Mouse (Mus musculus) CH12.LX (cell line): Measurements from ENCODE around the gene Gatb. TPM values are rescaled to one million over a fixed set of nuclear protein-coding genes. Genes with fewer than 3 reads are reported as not detected.

Experiments used
- DNase-seq: peaks from one replicate; pipeline ENCODE4 v3.0.0-alpha.2; 2013; ENCODE audit errors: extremely low read depth
- H3K27ac ChIP-seq: 2 replicates; pipeline ENCODE4 v1.5.1; 2012; ENCODE audit warnings: low read depth, mild to moderate bottlenecking, control low read depth, moderate library complexity; ENCODE audit not compliant: insufficient read depth
- H3K27me3 ChIP-seq: replicated peaks from 2 replicates; pipeline ENCODE3; 2012; ENCODE audit warnings: inconsistent platforms
- H3K36me3 ChIP-seq, 2 experiments: replicated peaks in 1 of 2; 2 replicates each; pipeline versions ENCODE3 to v1.6.1; 2012; ENCODE audit warnings: inconsistent platforms in 1 of 2, low read length in 1 of 2, mild to moderate bottlenecking in 1 of 2, mixed read lengths in 1 of 2, moderate library complexity in 1 of 2; ENCODE audit not compliant: control insufficient read depth in 1 of 2, insufficient read depth in 1 of 2
- H3K4me1 ChIP-seq, 2 experiments: 2 replicates each; pipeline ENCODE4 v1.6.1; 2012; ENCODE audit warnings: inconsistent platforms in 1 of 2, moderate library complexity in 1 of 2; ENCODE audit not compliant: insufficient read depth in 2 of 2, control insufficient read depth in 1 of 2
- H3K4me2 ChIP-seq: 2 replicates; pipeline ENCODE4 v1.6.1; 2012; ENCODE audit warnings: low read depth, mild to moderate bottlenecking, control low read depth; ENCODE audit not compliant: poor library complexity, insufficient read depth, severe bottlenecking
- H3K4me3 ChIP-seq, 3 experiments: fragments of 150-350 bp in 1 of 3; sonication (generic) in 1 of 3; replicated peaks in 1 of 3; 2 replicates each; pipeline versions ENCODE3 to v1.5.1; 2011 to 2012; ENCODE audit warnings: low read depth in 2 of 3, low read length in 2 of 3, mild to moderate bottlenecking in 2 of 3, moderate library complexity in 2 of 3, control low read depth in 1 of 3, improper control_type of control experiment in 1 of 3, inconsistent platforms in 1 of 3, mixed read lengths in 1 of 3; ENCODE audit not compliant: poor library complexity in 1 of 3
- H3K79me2 ChIP-seq: replicated peaks from 2 replicates; pipeline ENCODE4 v1.6.1; 2012; ENCODE audit warnings: mild to moderate bottlenecking, moderate library complexity; ENCODE audit not compliant: control insufficient read depth, poor library complexity, insufficient read depth, severe bottlenecking; ENCODE audit errors: extremely low read depth
- H3K9ac ChIP-seq: 2 replicates; pipeline ENCODE4 v1.6.1; 2012; ENCODE audit warnings: low read depth, mild to moderate bottlenecking, control low read depth, moderate library complexity; ENCODE audit not compliant: insufficient read depth
- H3K9me3 ChIP-seq: replicated peaks from 2 replicates; pipeline ENCODE3; 2012; ENCODE audit warnings: low read length, inconsistent platforms, mixed read lengths
- CHD2 ChIP-seq: IDR thresholded peaks from 2 replicates; pipeline ENCODE4 v1.6.1; 2011; ENCODE audit warnings: low read length, improper control_type of control experiment
- E2F4 ChIP-seq: IDR thresholded peaks from 2 replicates; pipeline ENCODE4 v1.6.1; 2011; ENCODE audit warnings: low read depth, low read length, improper control_type of control experiment; ENCODE audit not compliant: insufficient replicate concordance
- EP300 ChIP-seq: IDR thresholded peaks from 2 replicates; pipeline ENCODE4 v1.6.1; 2011; ENCODE audit warnings: low read length, improper control_type of control experiment
- ETS1 ChIP-seq: conservative IDR thresholded peaks from 2 replicates; pipeline ENCODE4 v1.6.1; 2012; ENCODE audit warnings: low read depth, mild to moderate bottlenecking, inconsistent platforms, low read length, improper control_type of control experiment, moderate library complexity
- GABPA ChIP-seq: IDR thresholded peaks from 2 replicates; pipeline ENCODE4 v1.6.1; 2012; ENCODE audit warnings: low read depth, low read length, improper control_type of control experiment, inconsistent platforms; ENCODE audit not compliant: insufficient replicate concordance
- HCFC1 ChIP-seq: IDR thresholded peaks from 2 replicates; pipeline ENCODE4 v1.6.1; 2012; ENCODE audit warnings: low read depth, mild to moderate bottlenecking, inconsistent platforms, low read length, improper control_type of control experiment
- IRF4 ChIP-seq: IDR thresholded peaks from 2 replicates; pipeline ENCODE4 v1.6.1; 2014; ENCODE audit warnings: low read depth, mild to moderate bottlenecking, inconsistent platforms, low read length, improper control_type of control experiment
- JUN ChIP-seq: IDR thresholded peaks from 2 replicates; pipeline ENCODE4 v1.6.1; 2011; ENCODE audit warnings: low read depth, mild to moderate bottlenecking, low read length, improper control_type of control experiment, moderate library complexity; ENCODE audit not compliant: insufficient read depth
- JUND ChIP-seq: conservative IDR thresholded peaks from 2 replicates; pipeline ENCODE4 v1.6.1; 2011; ENCODE audit warnings: low read depth, low read length, improper control_type of control experiment
- KAT2A ChIP-seq: IDR thresholded peaks from 2 replicates; pipeline ENCODE4 v1.6.1; 2012; ENCODE audit warnings: low read length, improper control_type of control experiment, inconsistent platforms; ENCODE audit not compliant: insufficient replicate concordance
- MAFK ChIP-seq: IDR thresholded peaks from 2 replicates; pipeline ENCODE4 v1.6.1; 2011; ENCODE audit warnings: low read length, improper control_type of control experiment; ENCODE audit not compliant: insufficient replicate concordance
- MAX ChIP-seq: IDR thresholded peaks from 2 replicates; pipeline ENCODE4 v1.6.1; 2011; ENCODE audit warnings: low read length, improper control_type of control experiment
- MXI1 ChIP-seq: IDR thresholded peaks from 2 replicates; pipeline ENCODE4 v1.6.1; 2011; ENCODE audit warnings: mild to moderate bottlenecking, low read depth, low read length, improper control_type of control experiment
- PAX5 ChIP-seq: IDR thresholded peaks from 2 replicates; pipeline ENCODE4 v1.6.1; 2012; ENCODE audit warnings: low read length, inconsistent platforms, mixed read lengths
- POLR2A ChIP-seq: IDR thresholded peaks from 2 replicates; pipeline ENCODE4 v1.6.1; 2011; ENCODE audit warnings: low read depth, mild to moderate bottlenecking, improper control_type of control experiment, low read length
- POLR2AphosphoS2 ChIP-seq: IDR thresholded peaks from 2 replicates; pipeline ENCODE4 v1.6.1; 2011; ENCODE audit warnings: low read depth, low read length, improper control_type of control experiment
- RCOR1 ChIP-seq: conservative IDR thresholded peaks from 2 replicates; pipeline ENCODE4 v1.6.1; 2012; ENCODE audit warnings: low read depth, mild to moderate bottlenecking, inconsistent platforms, low read length, improper control_type of control experiment
- SIN3A ChIP-seq: IDR thresholded peaks from 2 replicates; pipeline ENCODE4 v1.6.1; 2012; ENCODE audit warnings: low read length, improper control_type of control experiment, inconsistent platforms
- SMC3 ChIP-seq: IDR thresholded peaks from 2 replicates; pipeline ENCODE4 v1.6.1; 2011; ENCODE audit warnings: low read depth, low read length, improper control_type of control experiment
- TBP ChIP-seq: conservative IDR thresholded peaks from 2 replicates; pipeline ENCODE4 v1.6.1; 2011; ENCODE audit warnings: low read depth, low read length, improper control_type of control experiment
- UBTF ChIP-seq: IDR thresholded peaks from 2 replicates; pipeline ENCODE4 v1.6.1; 2012; ENCODE audit warnings: low read depth, mild to moderate bottlenecking, inconsistent platforms, low read length, improper control_type of control experiment, moderate library complexity
- USF1 ChIP-seq: IDR thresholded peaks from 2 replicates; pipeline ENCODE4 v1.6.1; 2014; ENCODE audit warnings: low read depth, mild to moderate bottlenecking, inconsistent platforms, low read length, improper control_type of control experiment
- USF2 ChIP-seq: conservative IDR thresholded peaks from 2 replicates; pipeline ENCODE4 v1.6.1; 2011; ENCODE audit warnings: low read depth, low read length, improper control_type of control experiment
- ZC3H11A ChIP-seq: IDR thresholded peaks from 2 replicates; pipeline ENCODE4 v1.6.1; 2012; ENCODE audit warnings: low read depth, mild to moderate bottlenecking, inconsistent platforms, low read length, improper control_type of control experiment
- ZMIZ1 ChIP-seq: IDR thresholded peaks from 2 replicates; pipeline ENCODE4 v1.6.1; 2012; ENCODE audit warnings: low read depth, mild to moderate bottlenecking, inconsistent platforms, low read length, improper control_type of control experiment
- ZNF384 ChIP-seq: IDR thresholded peaks from 2 replicates; pipeline ENCODE4 v1.6.1; 2012; ENCODE audit warnings: low read depth, low read length, improper control_type of control experiment, inconsistent platforms
- dilution Hi-C: fragments of 300-500 bp; cut with MboI; formaldehyde crosslinking; loops from 2 replicates; pipeline ENCODE4 v1.14.3; 2020; ENCODE audit warnings: low sequenced_read_pairs; ENCODE audit not compliant: extremely low pct_unique_long_range_greater_than_20kb, extremely low pct_ligation_motif_present
- in situ Hi-C: fragments of 300-500 bp; cut with MboI; formaldehyde crosslinking; loops from 3 replicates; pipeline ENCODE4 v1.14.3; 2019; ENCODE audit warnings: low sequenced_read_pairs, low pct_ligation_motif_present, low pct_unique_long_range_greater_than_20kb, mixed read lengths
- polyA plus RNA-seq: library from polyadenylated mRNA; unstranded; fragments of >175 nt; gene quantifications from 2 replicates; pipeline ENCODE4 v1.2.1, GENCODE M21; 2012; ENCODE audit warnings: low read depth; ENCODE audit not compliant: insufficient read length
- total RNA-seq, 2 experiments: library from RNA; depleted of rRNA; stranded (reverse); fragments of 300-350 nt in 1 of 2; fragments of >200 nt in 1 of 2; gene quantifications; 2 replicates each; pipeline ENCODE4 v1.2.3; 2012 to 2014

The Gatb gene
- total and polyA plus RNA-seq, 3 experiments, result 27.4 to 39.8 (median 31.9) TPM

DNA sequence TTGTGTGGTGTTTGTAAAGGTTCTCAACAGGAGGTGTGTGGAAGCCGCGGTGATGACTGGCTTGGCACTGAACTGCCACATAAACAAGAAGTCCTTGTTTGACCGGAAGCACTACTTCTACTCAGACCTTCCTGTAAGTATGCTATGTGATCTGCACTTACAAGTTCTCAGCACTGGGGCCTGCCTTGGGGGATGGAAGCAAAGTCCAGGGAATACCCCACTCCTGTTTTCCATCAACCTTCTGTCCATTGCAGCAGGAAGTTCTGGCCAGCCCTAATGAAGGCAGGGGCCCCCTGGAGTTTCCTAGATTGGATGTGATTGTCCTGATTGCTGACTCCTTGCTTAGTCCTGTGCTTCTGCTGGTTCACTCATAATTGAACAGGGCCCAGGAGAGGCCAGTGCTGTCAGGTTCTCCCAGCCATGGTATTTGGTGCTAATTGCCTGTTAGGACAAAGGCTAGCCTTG is 28.0 kb downstream of the Gatb start:
- Histone ChIP-seq H3K9me3 (no peaks in the 10 kb centered on the region), H3K27me3 (no peaks in the 10 kb centered on the region), H3K4me2 (no peak overlapping the region), H3K4me1 (peaks cover 0 to 5% of the 10 kb centered on the region in 2 experiments; a peak in 1 of 4 replicates), H3K36me3 (peaks cover 26 to 86% of the 10 kb centered on the region in 2 experiments), H3K79me2 (no peaks in the 10 kb centered on the region)
- DNase-seq, result no peak
- dilution Hi-C loops (no loop called here), in situ Hi-C loops (loop anchor here (5.0 kb wide), 1 partner anchor 50 kb away; no protein-coding TSS in a partner anchor)
- TF ChIP-seq E2F4 (no peak), ZC3H11A (no peak), ZNF384 (no peak), USF1 (no peak), GABPA (no peak), JUND (no peak), TBP (no peak), POLR2A (no peak), HCFC1 (no peak), SMC3 (no peak), ZMIZ1 (no peak), JUN (no peak), MAX (no peak), RCOR1 (no peak), EP300 (no peak)
- TF ChIP-seq, all 38 proteins: peak for 0
- no peak overlapping the region for H3K27ac ChIP-seq
- H3K4me3 ChIP-seq, result no peak overlapping the region
- no peak overlapping the region for H3K9ac ChIP-seq

DNA sequence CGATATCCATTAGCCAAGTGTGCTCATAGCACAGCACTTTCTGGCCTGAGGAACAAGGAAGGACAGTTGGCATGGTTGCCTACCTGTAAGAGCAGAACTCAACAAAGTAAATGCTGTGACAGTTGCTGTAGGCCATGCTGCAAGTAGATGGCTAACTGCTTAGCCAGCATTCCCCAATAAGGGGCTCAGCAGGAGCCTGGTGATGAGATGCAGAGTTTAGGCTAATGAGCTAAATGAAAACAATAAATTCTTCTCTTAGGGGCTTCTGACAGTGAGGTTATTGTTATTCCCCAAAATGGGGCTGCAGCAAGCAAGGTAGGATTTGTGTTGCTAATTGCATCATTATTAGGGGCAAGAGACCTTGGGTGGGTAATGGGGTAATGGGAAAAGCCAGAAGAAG is 29.9 kb downstream of the Gatb start:
- Histone ChIP-seq H3K36me3 (peaks cover 28 to 86% of the 10 kb centered on the region in 2 experiments), H3K9me3 (no peaks in the 10 kb centered on the region), H3K4me2 (no peak overlapping the region), H3K27me3 (no peaks in the 10 kb centered on the region), H3K4me3 (no peak overlapping the region), H3K27ac (no peak overlapping the region), H3K4me1 (peaks cover 0 to 6% of the 10 kb centered on the region in 2 experiments; a peak in 1 of 4 replicates), H3K9ac (no peak overlapping the region), H3K79me2 (no peaks in the 10 kb centered on the region)
- TF ChIP-seq MAFK (no peak), PAX5 (no peak), IRF4 (no peak), ETS1 (no peak), SIN3A (no peak), ZMIZ1 (no peak), POLR2AphosphoS2 (no peak), TBP (no peak), MXI1 (no peak), KAT2A (no peak), ZC3H11A (no peak), CHD2 (no peak), ZNF384 (no peak), UBTF (no peak), USF2 (no peak)
- dilution Hi-C loops, result no loop called here
- in situ Hi-C loops, result loop anchor here (5.0 kb wide), 1 partner anchor 48 kb away; no protein-coding TSS in a partner anchor
- DNase-seq, result no peak
